Mouse (Mus musculus) CD4-positive, CD25-positive, alpha-beta regulatory T cell, adult 4 months (primary cell): Measurements from ENCODE around the gene Lzts3. TPM values are rescaled to one million over a fixed set of nuclear protein-coding genes. Genes with fewer than 3 reads are reported as not detected.

Experiments
- polyA plus RNA-seq, 2 experiments: library from polyadenylated mRNA; unstranded; fragments of 100-300 nt; shearing (Covaris generic); gene quantifications; one replicate each; pipeline ENCODE4 v1.2.1; 2017

The Lzts3 gene
- polyA plus RNA-seq, 2 experiments from 2014 or later = 0.15 to 0.35 TPM

Other genes starting within 250 kb of the Lzts3 start
- under 1 TPM in 1 of 2 experiments, not detected in 1; 0.48 TPM for gene Cpxm1, start 245.2 kb downstream of the Lzts3 start, polyA plus RNA-seq
- not detected for gene Gm28372, start 237.6 kb downstream of the Lzts3 start, polyA plus RNA-seq
- gene 1700020A23Rik, start 237.5 kb downstream of the Lzts3 start, polyA plus RNA-seq = not detected
- gene Tmem239, start 236.3 kb downstream of the Lzts3 start, polyA plus RNA-seq = not detected
- 100 to 1,000 TPM; 243 to 271 TPM for gene Vps16, start 218.5 kb downstream of the Lzts3 start, polyA plus RNA-seq
- 10 to 100 TPM; 10.1 to 17.8 TPM for gene Pced1a, start 218.1 kb downstream of the Lzts3 start, polyA plus RNA-seq
- gene Ptpra, start 192.5 kb downstream of the Lzts3 start, polyA plus RNA-seq = 10 to 100 TPM; 62.5 to 63.1 TPM
- gene Mrps26, start 79.1 kb downstream of the Lzts3 start, polyA plus RNA-seq = 10 to 100 TPM; 22.9 to 28.7 TPM
- not detected for gene Oxt, start 66.6 kb downstream of the Lzts3 start, polyA plus RNA-seq
- gene Avp, start 60.2 kb downstream of the Lzts3 start, polyA plus RNA-seq = not detected
- 10 to 100 TPM; 12.0 to 12.5 TPM for gene Fastkd5, start 12.8 kb downstream of the Lzts3 start, polyA plus RNA-seq
- 10 to 100 TPM in 1 of 2 experiments, 1 to 10 TPM in 1; 8.4 to 14.8 TPM for gene Ubox5, start 12.8 kb downstream of the Lzts3 start, polyA plus RNA-seq
- 100 to 1,000 TPM; 121 to 145 TPM for gene Ddrgk1, start 21.9 kb upstream of the Lzts3 start, polyA plus RNA-seq
- 10 to 100 TPM; 43.6 to 49.7 TPM for gene Itpa, start 24.8 kb upstream of the Lzts3 start, polyA plus RNA-seq
- gene Slc4a11, start 54.7 kb upstream of the Lzts3 start, polyA plus RNA-seq = under 1 TPM in 1 of 2 experiments, not detected in 1; 0.41 TPM